Mouse (Mus musculus) cerebellum, postnatal 36 days (tissue): ENCODE measurements at regions not wholly inside any gene's neighbourhood (a gene's known extent, or its start where the extent isn't known, plus 50 kb on each side); places are given as distances from the start of the nearest gene placed in this dataset.

ENCODE experiments used
- DNase-seq, 2 experiments: peaks; one replicate each; pipeline ENCODE4 v3.0.0; 2021 to 2022; ENCODE audit warnings: mixed read lengths in 2 of 2

GRCm38 (mm10) chrX:147616374-147616773, 62.5 kb upstream of the Lrch2 start:
- DNase-seq = no peak

GRCm38 (mm10) chrX:147608660-147609059, 54.8 kb upstream of the Lrch2 start:
- DNase-seq = peak; percentile 10 to 58
